Mouse (Mus musculus): ENCODE measurements around the gene Syndig1. TPM values are rescaled to one million over a fixed set of nuclear protein-coding genes. Genes with fewer than 3 reads are reported as not detected.
A peak's percentile ranks its signal among the peaks of the same experiment; 100 is the strongest.

Gene Syndig1
- 0.08 and 0.23 TPM in 2 replicates for polyA plus RNA-seq (2015; fragmentation: Nextera tagmentation; extraction: Ambion mirVana)

- 36% methylated on average over 2 of the region's 2 CpGs for WGBS (ENCODE audit: insufficient replicate concordance)
- Histone ChIP-seq H3K36me3 (replicated peaks) (no peaks in the 10 kb centered on the region), H3K4me3 (replicated peaks) (no peak within 1 kb of the TSS), H3K9me3 (replicated peaks) (no peaks in the 10 kb centered on the region), H3K9ac (no peak within 1 kb of the TSS), H3K27me3 (peaks cover 43% of the 10 kb centered on the region), H3K4me2 (no peak within 1 kb of the TSS), H3K4me1 (replicated peaks) (no peaks in the 10 kb centered on the region), H3K27ac (replicated peaks) (no peak within 1 kb of the TSS)
- ATAC-seq (ENCODE audit: insufficient read depth), result no peak
Observed at GRCm38 (mm10) chr2:149828911-149829310, at the start of gene Syndig1. Syndig1 (plus strand) TSS chr2:149829211.

GRCm38 (mm10) chr2:149798613-149799012, 30.4 kb upstream of the Syndig1 start:
- ATAC-seq (ENCODE audit: insufficient read depth), result no peak
- H3K36me3 ChIP-seq (replicated peaks), result no peaks in the 10 kb centered on the region
- no peak overlapping the region for H3K4me2 ChIP-seq
- H3K4me1 ChIP-seq (replicated peaks), result no peaks in the 10 kb centered on the region
- H3K27me3 ChIP-seq, result no peaks in the 10 kb centered on the region
- no peak overlapping the region for H3K9ac ChIP-seq
- 14% methylated on average over 3 of the region's 3 CpGs for WGBS (ENCODE audit: insufficient replicate concordance)
- no peak overlapping the region for H3K27ac ChIP-seq (replicated peaks)
- no peak overlapping the region for H3K4me3 ChIP-seq (replicated peaks)
- H3K9me3 ChIP-seq (replicated peaks), result 0 out of 2 replicates have a peak, but pooled peaks cover 3% of the 10 kb centered on the region

GRCm38 (mm10) chr2:149804599-149805140, 24.3 kb upstream of the Syndig1 start:
- whole genome bisulfite sequencing (ENCODE audit: insufficient replicate concordance), result 53% methylated on average over 3 of the region's 3 CpGs

GRCm38 (mm10) chr2:149805256-149805655, 23.8 kb upstream of the Syndig1 start:
- Histone ChIP-seq H3K27me3 (no peaks in the 10 kb centered on the region), H3K4me2 (no peak overlapping the region), H3K27ac (replicated peaks) (no peak overlapping the region), H3K4me1 (replicated peaks) (no peaks in the 10 kb centered on the region), H3K9ac (no peak overlapping the region), H3K4me3 (replicated peaks) (no peak overlapping the region), H3K9me3 (replicated peaks) (0 out of 2 replicates have a peak, but pooled peaks cover 3% of the 10 kb centered on the region), H3K36me3 (replicated peaks) (no peaks in the 10 kb centered on the region)
- WGBS (ENCODE audit: insufficient replicate concordance), result 61% methylated on average over 2 of the region's 2 CpGs
- ATAC-seq (ENCODE audit: insufficient read depth), result no peak

More at GRCm38 (mm10) chr2:149804599-149805140, 24.3 kb upstream of the Syndig1 start:
- Histone ChIP-seq H3K27ac (replicated peaks) (no peak overlapping the region), H3K27me3 (no peaks in the 10 kb centered on the region), H3K36me3 (replicated peaks) (no peaks in the 10 kb centered on the region), H3K9me3 (replicated peaks) (0 out of 2 replicates have a peak, but pooled peaks cover 3% of the 10 kb centered on the region), H3K4me3 (replicated peaks) (no peak overlapping the region), H3K4me2 (no peak overlapping the region), H3K4me1 (replicated peaks) (no peaks in the 10 kb centered on the region), H3K9ac (no peak overlapping the region)
- ATAC-seq (ENCODE audit: insufficient read depth), result no peak

- Histone ChIP-seq H3K9ac (no peak overlapping the region), H3K27me3 (no peaks in the 10 kb centered on the region), H3K27ac (replicated peaks) (no peak overlapping the region), H3K4me2 (no peak overlapping the region), H3K36me3 (replicated peaks) (no peaks in the 10 kb centered on the region), H3K4me3 (replicated peaks) (no peak overlapping the region), H3K9me3 (replicated peaks) (no peaks in the 10 kb centered on the region), H3K4me1 (replicated peaks) (no peaks in the 10 kb centered on the region)
- no peak for ATAC-seq (ENCODE audit: insufficient read depth)
- 58% methylated on average over 2 of the region's 2 CpGs for WGBS (ENCODE audit: insufficient replicate concordance)
Observed at GRCm38 (mm10) chr2:149812899-149813298, 16.1 kb upstream of the Syndig1 start.

GRCm38 (mm10) chr2:149818395-149818794, 10.6 kb upstream of the Syndig1 start:
- Histone ChIP-seq H3K9ac (no peak overlapping the region), H3K4me3 (replicated peaks) (no peak overlapping the region), H3K4me1 (replicated peaks) (no peaks in the 10 kb centered on the region), H3K27ac (replicated peaks) (no peak overlapping the region), H3K36me3 (replicated peaks) (no peaks in the 10 kb centered on the region), H3K4me2 (no peak overlapping the region), H3K27me3 (no peaks in the 10 kb centered on the region), H3K9me3 (replicated peaks) (no peaks in the 10 kb centered on the region)
- ATAC-seq (ENCODE audit: insufficient read depth), result no peak
- WGBS (ENCODE audit: insufficient replicate concordance), result 54% methylated on average over 3 of the region's 3 CpGs

GRCm38 (mm10) chr2:149819751-149820150, 9.3 kb upstream of the Syndig1 start:
- Histone ChIP-seq H3K27ac (replicated peaks) (no peak overlapping the region), H3K9ac (no peak overlapping the region), H3K4me1 (replicated peaks) (no peaks in the 10 kb centered on the region), H3K4me2 (no peak overlapping the region), H3K9me3 (replicated peaks) (no peaks in the 10 kb centered on the region), H3K4me3 (replicated peaks) (no peak overlapping the region), H3K27me3 (no peaks in the 10 kb centered on the region), H3K36me3 (replicated peaks) (no peaks in the 10 kb centered on the region)
- ATAC-seq (ENCODE audit: insufficient read depth), result no peak
- 55% methylated on average over 3 of the region's 3 CpGs for WGBS (ENCODE audit: insufficient replicate concordance)

GRCm38 (mm10) chr2:149820201-149820600, 8.8 kb upstream of the Syndig1 start:
- H3K27me3 ChIP-seq, result no peaks in the 10 kb centered on the region
- H3K36me3 ChIP-seq (replicated peaks), result no peaks in the 10 kb centered on the region
- no peak overlapping the region for H3K4me2 ChIP-seq
- no peak overlapping the region for H3K27ac ChIP-seq (replicated peaks)
- H3K4me3 ChIP-seq (replicated peaks), result no peak overlapping the region
- 24% methylated on average over 2 of the region's 2 CpGs for WGBS (ENCODE audit: insufficient replicate concordance)
- no peak overlapping the region for H3K9ac ChIP-seq
- no peak for ATAC-seq (ENCODE audit: insufficient read depth)
- no peaks in the 10 kb centered on the region for H3K4me1 ChIP-seq (replicated peaks)
- no peaks in the 10 kb centered on the region for H3K9me3 ChIP-seq (replicated peaks)

GRCm38 (mm10) chr2:149829955-149830535, 1.0 kb downstream of the Syndig1 start:
- Histone ChIP-seq H3K9me3 (replicated peaks) (no peaks in the 10 kb centered on the region), H3K4me1 (replicated peaks) (no peaks in the 10 kb centered on the region), H3K27me3 (peaks cover 43% of the 10 kb centered on the region), H3K4me3 (replicated peaks) (peak overlapping the region; percentile 14; the same call in 1 of the 2 replicates), H3K9ac (no peak overlapping the region), H3K27ac (replicated peaks) (no peak overlapping the region), H3K4me2 (peak overlapping the region; percentile 34), H3K36me3 (replicated peaks) (no peaks in the 10 kb centered on the region)
- ATAC-seq (ENCODE audit: insufficient read depth), result no peak
- WGBS (ENCODE audit: insufficient replicate concordance), result 2% methylated on average over 26 of the region's 26 CpGs

- under 1% methylated on average over 78 of the region's 82 CpGs for WGBS (ENCODE audit: insufficient replicate concordance)
- H3K9ac ChIP-seq, result no peak within 1 kb of the TSS
- no peak for ATAC-seq (ENCODE audit: insufficient read depth)
- no peaks in the 10 kb centered on the region for H3K36me3 ChIP-seq (replicated peaks)
- H3K4me2 ChIP-seq, result peak within 1 kb of the TSS; percentile 34
- peaks cover 43% of the 10 kb centered on the region for H3K27me3 ChIP-seq
- no peaks in the 10 kb centered on the region for H3K9me3 ChIP-seq (replicated peaks)
- H3K4me1 ChIP-seq (replicated peaks), result no peaks in the 10 kb centered on the region
- H3K27ac ChIP-seq (replicated peaks), result no peak within 1 kb of the TSS
- H3K4me3 ChIP-seq (replicated peaks), result peak within 1 kb of the TSS; percentile 14
Observed at GRCm38 (mm10) chr2:149830536-149831458, 1.8 kb downstream of the Syndig1 start, which contains the start of gene C530025M09Rik. C530025M09Rik (minus strand) TSS chr2:149831213.
